In genomic region chr17:37018328-37018727, GRCm38 (mm10) we compare ENCODE assay signal across 40 mouse cellular contexts. TPM values are rescaled to one million over a fixed set of nuclear protein-coding genes. Genes with fewer than 3 reads are reported as not detected.
DNase-seq lines count a peak whose midpoint lies in the region; ATAC-seq lines count a peak whose summit lies in the region.
"Had no signal": no experiment of that assay in that cellular context is flagged by ENCODE, and none has a peak within 500 bp of the region (broad histone marks: within the 10 kb centered on the region; RNA-seq: fewer than 3 reads in every experiment).

No protein-coding gene starts in this region.

- H3K9me3 ChIP-seq in forebrain, embryonic 12.5 days, result no peaks in the 10 kb centered on the region
- no peaks in the 10 kb centered on the region for H3K9me3 ChIP-seq in forebrain, embryonic 10.5 days
- H3K9me3 ChIP-seq: heart, embryonic 12.5 days; hindbrain, embryonic 13.5 days; liver, embryonic 12.5 days; megakaryocyte, embryonic 14.5 days; midbrain, embryonic 12.5 days; neural tube, embryonic 13.5 days had no signal

- H3K4me3 ChIP-seq in forebrain, embryonic 12.5 days (replicated peaks), result no peak overlapping the region
- no peak overlapping the region for H3K4me3 ChIP-seq in forebrain, embryonic 10.5 days
- H3K4me3 ChIP-seq: erythroblast, embryonic 14.5 days; heart, adult 2 months; heart, embryonic 12.5 days; hindbrain, embryonic 13.5 days; liver, embryonic 12.5 days; megakaryocyte, embryonic 14.5 days; midbrain, embryonic 12.5 days; neural tube, embryonic 13.5 days had no signal

- 66% methylated on average over 3 of the region's 3 CpGs for WGBS in forebrain, embryonic 12.5 days
- 85% methylated on average over 3 of the region's 3 CpGs for WGBS in forebrain, embryonic 10.5 days

- no peak overlapping the region for H3K9ac ChIP-seq in forebrain, embryonic 12.5 days
- H3K9ac ChIP-seq: heart, embryonic 12.5 days; hindbrain, embryonic 13.5 days; liver, embryonic 12.5 days; liver, postnatal 0 days; midbrain, embryonic 12.5 days; neural tube, embryonic 13.5 days had no signal

- 0 out of 2 replicates have a peak overlapping the region, but pooled peaks have one; percentile 9 for H3K27ac ChIP-seq in forebrain, embryonic 12.5 days
- no peak overlapping the region for H3K27ac ChIP-seq in forebrain, embryonic 10.5 days
- H3K27ac ChIP-seq: heart, adult 2 months; hindbrain, embryonic 13.5 days; liver, embryonic 12.5 days; midbrain, embryonic 12.5 days; neural tube, embryonic 13.5 days had no signal

- no peak overlapping the region for H3K4me2 ChIP-seq in forebrain, embryonic 12.5 days
- H3K4me2 ChIP-seq: heart, embryonic 12.5 days; hindbrain, embryonic 13.5 days; liver, embryonic 12.5 days; midbrain, embryonic 12.5 days; neural tube, embryonic 13.5 days had no signal

- no peaks in the 10 kb centered on the region for H3K36me3 ChIP-seq in forebrain, embryonic 12.5 days (replicated peaks)
- no peaks in the 10 kb centered on the region for H3K36me3 ChIP-seq in forebrain, embryonic 10.5 days (replicated peaks)
- H3K36me3 ChIP-seq: heart, embryonic 12.5 days; liver, embryonic 12.5 days; midbrain, embryonic 12.5 days; neural tube, embryonic 13.5 days had no signal

- DNase-seq in forebrain, embryonic 10.5 days (ENCODE audit: extremely low spot score, low spot score), result no peak
- peak; percentile 23 to 27 for DNase-seq in layer of hippocampus, adult 8-10 months (ENCODE audit: low spot score in 2 of 2)
- DNase-seq in layer of hippocampus, adult 9-10 months (ENCODE audit: low spot score), result no peak
- peak; percentile 48 for DNase-seq in right cerebral cortex, adult 18-20 months
- no peak for DNase-seq in right cerebral cortex, postnatal 4 days
- peak; percentile 20 to 38 for DNase-seq in right cerebral cortex, postnatal 36 days (ENCODE audit: low spot score in 2 of 2)
- DNase-seq in urinary bladder, postnatal 25 days (ENCODE audit: low spot score), result no peak
- DNase-seq: adrenal gland, postnatal 10 days; cerebellum, adult 11 months; cerebellum, postnatal 10 days; heart, adult 2 months; heart, postnatal 4 days; kidney, adult 9 months; kidney, postnatal 10 days; liver, postnatal 0 days; lung, postnatal 4 days; thymus, postnatal 14 days had no signal

- no peaks in the 10 kb centered on the region for H3K4me1 ChIP-seq in forebrain, embryonic 12.5 days
- H3K4me1 ChIP-seq in forebrain, embryonic 10.5 days, result peaks cover 11% of the 10 kb centered on the region; the same call in 1 of the 2 replicates
- H3K4me1 ChIP-seq: heart, embryonic 12.5 days; hindbrain, embryonic 13.5 days; liver, embryonic 12.5 days; midbrain, embryonic 12.5 days; neural tube, embryonic 13.5 days had no signal

- no peaks in the 10 kb centered on the region for H3K27me3 ChIP-seq in forebrain, embryonic 12.5 days
- H3K27me3 ChIP-seq in forebrain, embryonic 10.5 days (ENCODE audit: poor library complexity, severe bottlenecking), result no peaks in the 10 kb centered on the region
- H3K27me3 ChIP-seq: heart, embryonic 12.5 days; hindbrain, embryonic 13.5 days; liver, embryonic 12.5 days; midbrain, embryonic 12.5 days; neural tube, embryonic 13.5 days; Patski had no signal

- no peak for ATAC-seq in forebrain, embryonic 12.5 days (ENCODE audit: low FRiP score)
- ATAC-seq: forebrain, embryonic 14.5 days; intestine, embryonic 16.5 days; liver, embryonic 12.5 days; liver, postnatal 0 days; Patski had no signal

RNA-seq across cellular contexts. Expression of gene Mog, which starts 4.9 kb away (rescaled TPM):
- 1.1 and 1.2 TPM in 2 replicates for polyA plus RNA-seq in forebrain, embryonic 12.5 days (2016; fragmentation: Nextera tagmentation; extraction: Ambion mirVana)
- polyA plus RNA-seq in forebrain, embryonic 10.5 days (2016; fragmentation: Nextera tagmentation; extraction: Ambion mirVana), result 0.16 and 0.30 TPM in 2 replicates
- total RNA-seq in layer of hippocampus, adult 8-10 months (2022), result 10 to 100 TPM; 35.6 to 57.5 (median 47.8) TPM
- total RNA-seq: adrenal gland, postnatal 10 days; common myeloid progenitor, adult 5-6 weeks; gastrocnemius, adult 8-10 months; gastrocnemius, postnatal 4 days; heart, adult 2 months; heart, postnatal 4 days; MEL; midbrain, postnatal 0 days had no signal
- polyA plus RNA-seq: erythroblast, embryonic 14.5 days; heart, adult 2 months; heart, embryonic 12.5 days; heart, postnatal 0 days; intestine, embryonic 16.5 days; large intestine, adult 2 months; limb, embryonic 14.5 days; liver, embryonic 12.5 days; liver, postnatal 0 days; small intestine, adult 2 months had no signal

RNA-seq across cellular contexts. Expression of gene Zfp57, which starts 17.4 kb away (rescaled TPM):
- 193 and 197 TPM in 2 replicates for polyA plus RNA-seq in forebrain, embryonic 12.5 days (2016; fragmentation: Nextera tagmentation; extraction: Ambion mirVana)
- polyA plus RNA-seq in forebrain, embryonic 10.5 days (2016; fragmentation: Nextera tagmentation; extraction: Ambion mirVana), result 78.5 and 81.0 TPM in 2 replicates
- total RNA-seq in layer of hippocampus, adult 8-10 months (2022), result 10 to 100 TPM in 2 of 4 experiments, 1 to 10 TPM in 2; 8.9 to 10.8 (median 9.8) TPM
- total RNA-seq: MEL had no signal
- polyA plus RNA-seq: erythroblast, embryonic 14.5 days had no signal

RNA-seq across cellular contexts. Expression of gene Gabbr1, which starts 27.4 kb away (rescaled TPM):
- 31.7 and 32.6 TPM in 2 replicates for polyA plus RNA-seq in forebrain, embryonic 12.5 days (2016; fragmentation: Nextera tagmentation; extraction: Ambion mirVana)
- 8.0 and 8.4 TPM in 2 replicates for polyA plus RNA-seq in forebrain, embryonic 10.5 days (2016; fragmentation: Nextera tagmentation; extraction: Ambion mirVana)
- 100 to 1,000 TPM; 595 to 693 (median 673) TPM for total RNA-seq in layer of hippocampus, adult 8-10 months (2022)

RNA-seq across cellular contexts. Expression of gene H2-M5, which starts 29.0 kb away (rescaled TPM):
- polyA plus RNA-seq in forebrain, embryonic 12.5 days (2016; fragmentation: Nextera tagmentation; extraction: Ambion mirVana), result 1.3 and 1.6 TPM in 2 replicates
- 0.74 and 0.94 TPM in 2 replicates for polyA plus RNA-seq in forebrain, embryonic 10.5 days (2016; fragmentation: Nextera tagmentation; extraction: Ambion mirVana)
- total RNA-seq in layer of hippocampus, adult 8-10 months (2022), result 1 to 10 TPM in 2 of 4 experiments, under 1 TPM in 2; 0.49 to 1.6 (median 0.91) TPM
- total RNA-seq: adrenal gland, postnatal 10 days; common myeloid progenitor, adult 5-6 weeks; gastrocnemius, adult 8-10 months; MEL had no signal
- polyA plus RNA-seq: erythroblast, embryonic 14.5 days; heart, postnatal 0 days; large intestine, adult 2 months; liver, postnatal 0 days had no signal

RNA-seq across cellular contexts. Expression of gene 2410137M14Rik, which starts 37.3 kb away (rescaled TPM):
- not detected in 2 replicates for polyA plus RNA-seq in forebrain, embryonic 12.5 days (2016; fragmentation: Nextera tagmentation; extraction: Ambion mirVana)
- not detected in 2 replicates for polyA plus RNA-seq in forebrain, embryonic 10.5 days (2016; fragmentation: Nextera tagmentation; extraction: Ambion mirVana)
- under 1 TPM in 1 of 4 experiments, not detected in 3; 0.47 TPM for total RNA-seq in layer of hippocampus, adult 8-10 months (2022)
- total RNA-seq: adrenal gland, postnatal 10 days; common myeloid progenitor, adult 5-6 weeks; gastrocnemius, adult 8-10 months; gastrocnemius, postnatal 4 days; heart, postnatal 4 days; MEL; midbrain, postnatal 0 days had no signal
- polyA plus RNA-seq: embryonic facial prominence, embryonic 14.5 days; erythroblast, embryonic 14.5 days; forebrain, embryonic 14.5 days; hindbrain, embryonic 13.5 days; intestine, embryonic 16.5 days; large intestine, adult 2 months; liver, embryonic 12.5 days; liver, postnatal 0 days; lung, embryonic 16.5 days; Patski; small intestine, adult 2 months; stomach, embryonic 14.5 days had no signal

Comparison
In these comparisons a context has a peak if more than half of its experiments do, and no peak if none do; other contexts are left out.
1. DNase-seq: peak in layer of hippocampus, adult 8-10 months (2 of 2), right cerebral cortex, adult 18-20 months (single experiment) and right cerebral cortex, postnatal 36 days (2 of 2); none in forebrain, embryonic 10.5 days (single experiment), layer of hippocampus, adult 9-10 months (single experiment), right cerebral cortex, postnatal 4 days (single experiment) and urinary bladder, postnatal 25 days (single experiment).